Mouse (Mus musculus): ENCODE measurements around the gene Rims1. TPM values are rescaled to one million over a fixed set of nuclear protein-coding genes. Genes with fewer than 3 reads are reported as not detected.

The Rims1 gene
- 1.6 and 2.0 TPM in 2 replicates for polyA plus RNA-seq (2012; rRNA removed)

DNA sequence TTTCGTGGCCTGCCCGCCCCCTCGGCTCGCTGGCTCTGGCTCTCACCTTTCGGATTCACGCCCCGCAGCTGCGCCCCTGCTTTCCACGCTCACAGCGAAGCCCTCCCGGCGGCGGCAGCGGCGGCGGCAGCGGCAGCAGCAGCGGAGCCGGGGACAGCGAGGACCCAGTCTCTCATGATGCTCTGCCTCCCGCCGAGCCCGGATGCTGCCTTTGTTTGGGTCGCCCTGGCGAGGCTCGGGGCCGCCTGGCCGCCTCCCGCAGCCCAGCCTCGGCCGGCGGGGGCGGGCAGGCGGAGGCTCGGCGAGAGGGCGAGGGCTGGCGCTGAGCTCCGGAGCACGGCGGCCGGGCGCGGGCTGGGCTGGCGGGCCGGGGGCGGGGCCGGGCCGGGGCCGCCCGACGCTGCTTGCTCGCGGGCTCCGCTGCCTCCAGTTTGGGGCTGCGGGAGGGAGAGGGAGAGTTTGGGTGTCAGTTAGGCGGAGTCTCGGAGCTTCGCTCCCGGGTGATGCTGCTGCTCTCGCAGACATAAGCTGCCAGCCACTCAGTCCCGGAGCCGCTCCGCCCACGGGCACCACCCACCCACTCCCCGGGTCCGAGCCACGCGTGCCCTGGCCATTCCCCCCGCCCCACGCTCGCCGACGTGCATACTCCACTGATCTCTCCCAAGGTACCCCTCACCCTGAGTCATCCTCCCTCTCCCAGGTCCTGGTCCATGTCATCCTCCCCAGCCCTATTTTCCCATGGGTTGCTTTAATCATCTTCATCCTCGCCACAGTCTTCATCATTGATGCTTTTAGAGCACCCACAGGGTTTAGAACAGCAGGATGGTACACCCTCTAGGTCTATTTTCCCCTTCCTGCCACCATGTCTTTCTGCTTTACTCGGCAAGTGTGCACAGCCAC lies at the start of gene Rims1:
TSS of gene Rims1 (minus strand) at position 269 of the 900 bp plus-strand sequence.

